Mouse (Mus musculus): Measurements from ENCODE around the gene Shpk. TPM values are rescaled to one million over a fixed set of nuclear protein-coding genes. Genes with fewer than 3 reads are reported as not detected.

The Shpk gene
- polyA plus RNA-seq, 1 experiment from 2014 or later: 1.8 TPM

DNA sequence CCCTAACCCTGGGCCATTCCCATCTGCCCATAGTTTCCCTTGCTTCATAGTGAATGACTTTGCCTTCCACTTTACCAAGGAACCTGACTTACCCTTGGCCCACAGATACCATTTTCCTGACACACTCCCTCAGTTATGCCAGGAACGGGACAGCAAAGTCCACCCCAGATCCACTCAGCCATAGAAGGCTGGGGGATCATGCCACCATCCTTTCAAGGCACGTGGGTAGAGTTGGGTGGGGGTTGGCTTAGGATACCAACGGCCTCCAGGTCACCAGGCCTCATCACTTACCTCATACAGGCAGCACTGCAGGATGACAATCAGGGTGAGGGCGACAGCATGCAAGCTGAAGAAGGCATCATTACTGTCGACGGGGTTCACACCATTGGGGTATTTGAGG, 12.0 kb upstream of the Shpk start:
- WGBS: 89% methylated on average over 6 of the region's 6 CpGs
- Histone ChIP-seq H3K9ac (replicated peaks; ENCODE audit: low read depth, low read length) (no peak overlapping the region), H3K4me1 (ENCODE audit: control insufficient read depth, insufficient read depth, low read length) (no peaks in the 10 kb centered on the region), H3K36me3 (ENCODE audit: control insufficient read depth, insufficient read depth, low read length) (peaks cover 26% of the 10 kb centered on the region), H3K27me3 (ENCODE audit: control insufficient read depth, insufficient read depth, low read length) (no peaks in the 10 kb centered on the region), H3K4me2 (replicated peaks; ENCODE audit: low read depth, low read length) (no peak overlapping the region), H3K9me3 (ENCODE audit: control insufficient read depth, low read depth, low read length) (no peaks in the 10 kb centered on the region), H3K4me3 (ENCODE audit: low read depth, low read length) (no peak overlapping the region), H3K27ac (ENCODE audit: low read length) (no peak overlapping the region)
- ATAC-seq (ENCODE audit: insufficient number of reproducible peaks, insufficient read depth, low FRiP score, low read depth): no peak

- Histone ChIP-seq H3K27me3 (ENCODE audit: control insufficient read depth, insufficient read depth, low read length) (no peaks in the 10 kb centered on the region), H3K36me3 (ENCODE audit: control insufficient read depth, insufficient read depth, low read length) (peaks cover 10% of the 10 kb centered on the region), H3K9me3 (ENCODE audit: control insufficient read depth, low read depth, low read length) (no peaks in the 10 kb centered on the region), H3K4me1 (ENCODE audit: control insufficient read depth, insufficient read depth, low read length) (no peaks in the 10 kb centered on the region), H3K9ac (replicated peaks; ENCODE audit: low read depth, low read length) (no peak overlapping the region), H3K4me2 (replicated peaks; ENCODE audit: low read depth, low read length) (no peak overlapping the region), H3K4me3 (ENCODE audit: low read depth, low read length) (no peak overlapping the region), H3K27ac (ENCODE audit: low read length) (no peak overlapping the region)
- no peak for ATAC-seq (ENCODE audit: insufficient number of reproducible peaks, insufficient read depth, low FRiP score, low read depth)
- WGBS: 71% methylated on average over 6 of the region's 6 CpGs
These were observed 6.2 kb upstream of the Shpk start for GRCm38 (mm10) chr11:73193047-73193446.

- no peak for ATAC-seq (ENCODE audit: insufficient number of reproducible peaks, insufficient read depth, low FRiP score, low read depth)
- Histone ChIP-seq H3K4me3 (ENCODE audit: low read depth, low read length) (no peak overlapping the region), H3K27me3 (ENCODE audit: control insufficient read depth, insufficient read depth, low read length) (no peaks in the 10 kb centered on the region), H3K4me2 (replicated peaks; ENCODE audit: low read depth, low read length) (no peak overlapping the region), H3K4me1 (ENCODE audit: control insufficient read depth, insufficient read depth, low read length) (peaks cover 5% of the 10 kb centered on the region; the same call in 1 of the 2 replicates), H3K27ac (ENCODE audit: low read length) (no peak overlapping the region), H3K9ac (replicated peaks; ENCODE audit: low read depth, low read length) (no peak overlapping the region), H3K9me3 (ENCODE audit: control insufficient read depth, low read depth, low read length) (no peaks in the 10 kb centered on the region), H3K36me3 (ENCODE audit: control insufficient read depth, insufficient read depth, low read length) (peaks cover 10% of the 10 kb centered on the region; the same call in 1 of the 2 replicates)
- WGBS: 74% methylated on average over 2 of the region's 2 CpGs
These were observed 4.8 kb upstream of the Shpk start for GRCm38 (mm10) chr11:73194444-73194843.

GRCm38 (mm10) chr11:73198190-73198589, 1.1 kb upstream of the Shpk start:
- Histone ChIP-seq H3K36me3 (ENCODE audit: control insufficient read depth, insufficient read depth, low read length) (no peaks in the 10 kb centered on the region; the same call in 1 of the 2 replicates), H3K4me3 (ENCODE audit: low read depth, low read length) (peak overlapping the region; percentile 73), H3K27ac (ENCODE audit: low read length) (no peak overlapping the region), H3K9ac (replicated peaks; ENCODE audit: low read depth, low read length) (peak overlapping the region; percentile 68), H3K27me3 (ENCODE audit: control insufficient read depth, insufficient read depth, low read length) (no peaks in the 10 kb centered on the region), H3K4me2 (replicated peaks; ENCODE audit: low read depth, low read length) (peak overlapping the region; percentile 95), H3K4me1 (ENCODE audit: control insufficient read depth, insufficient read depth, low read length) (peaks cover 5% of the 10 kb centered on the region), H3K9me3 (ENCODE audit: control insufficient read depth, low read depth, low read length) (no peaks in the 10 kb centered on the region)
- 10% methylated on average over 1 of the region's 1 CpGs for WGBS
- no peak for ATAC-seq (ENCODE audit: insufficient number of reproducible peaks, insufficient read depth, low FRiP score, low read depth)

GRCm38 (mm10) chr11:73198603-73199229, 544 bp upstream of the Shpk start, which contains the start of gene Ctns:
Ctns (minus strand) TSS chr11:73199042.
- WGBS: 2% methylated on average over 22 of the region's 22 CpGs
- H3K4me3 ChIP-seq (ENCODE audit: low read depth, low read length): peak within 1 kb of the TSS; percentile 73
- H3K27me3 ChIP-seq (ENCODE audit: control insufficient read depth, insufficient read depth, low read length): no peaks in the 10 kb centered on the region
- no peaks in the 10 kb centered on the region for H3K9me3 ChIP-seq (ENCODE audit: control insufficient read depth, low read depth, low read length)
- peak within 1 kb of the TSS; percentile 68 for H3K9ac ChIP-seq (replicated peaks; ENCODE audit: low read depth, low read length)
- no peaks in the 10 kb centered on the region; the same call in 1 of the 2 replicates for H3K36me3 ChIP-seq (ENCODE audit: control insufficient read depth, insufficient read depth, low read length)
- H3K4me1 ChIP-seq (ENCODE audit: control insufficient read depth, insufficient read depth, low read length): peaks cover 5% of the 10 kb centered on the region
- no peak within 1 kb of the TSS for H3K27ac ChIP-seq (ENCODE audit: low read length)
- H3K4me2 ChIP-seq (replicated peaks; ENCODE audit: low read depth, low read length): peak within 1 kb of the TSS; percentile 95
- ATAC-seq (ENCODE audit: insufficient number of reproducible peaks, insufficient read depth, low FRiP score, low read depth): peak; percentile 96

DNA sequence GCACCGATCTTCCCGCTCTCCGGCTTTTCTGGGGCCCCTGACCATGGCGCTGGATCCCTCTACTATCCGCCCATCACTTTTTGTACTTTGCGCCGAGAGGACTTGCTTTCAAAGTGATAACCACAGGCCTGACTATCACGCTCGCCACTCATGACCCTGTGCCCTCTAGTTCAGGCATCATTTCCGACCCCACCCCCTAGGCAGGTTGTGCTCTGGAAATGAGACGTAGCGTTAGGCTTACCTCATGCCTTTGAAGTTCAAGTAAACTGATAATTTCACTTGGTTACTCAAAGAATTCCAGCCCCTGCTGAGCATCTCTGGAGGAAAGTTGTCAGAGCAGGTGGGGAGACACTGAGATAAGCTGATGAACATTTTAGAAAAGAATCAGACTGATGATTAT, 619 bp downstream of the Shpk start:
- Histone ChIP-seq H3K4me2 (replicated peaks; ENCODE audit: low read depth, low read length) (peak overlapping the region; percentile 95), H3K9ac (replicated peaks; ENCODE audit: low read depth, low read length) (peak overlapping the region; percentile 57), H3K36me3 (ENCODE audit: control insufficient read depth, insufficient read depth, low read length) (no peaks in the 10 kb centered on the region; the same call in 1 of the 2 replicates), H3K27me3 (ENCODE audit: control insufficient read depth, insufficient read depth, low read length) (no peaks in the 10 kb centered on the region), H3K4me1 (ENCODE audit: control insufficient read depth, insufficient read depth, low read length) (peaks cover 5% of the 10 kb centered on the region), H3K4me3 (ENCODE audit: low read depth, low read length) (peak overlapping the region; percentile 73), H3K9me3 (ENCODE audit: control insufficient read depth, low read depth, low read length) (no peaks in the 10 kb centered on the region), H3K27ac (ENCODE audit: low read length) (no peak overlapping the region)
- WGBS: 1% methylated on average over 12 of the region's 12 CpGs
- ATAC-seq (ENCODE audit: insufficient number of reproducible peaks, insufficient read depth, low FRiP score, low read depth): no peak

GRCm38 (mm10) chr11:73201021-73201420, 1.8 kb downstream of the Shpk start:
- H3K27me3 ChIP-seq (ENCODE audit: control insufficient read depth, insufficient read depth, low read length): no peaks in the 10 kb centered on the region
- no peaks in the 10 kb centered on the region for H3K36me3 ChIP-seq (ENCODE audit: control insufficient read depth, insufficient read depth, low read length)
- 66% methylated on average over 2 of the region's 2 CpGs for WGBS
- H3K4me1 ChIP-seq (ENCODE audit: control insufficient read depth, insufficient read depth, low read length): peaks cover 5% of the 10 kb centered on the region
- no peak overlapping the region for H3K4me3 ChIP-seq (ENCODE audit: low read depth, low read length)
- H3K4me2 ChIP-seq (replicated peaks; ENCODE audit: low read depth, low read length): no peak overlapping the region
- no peaks in the 10 kb centered on the region for H3K9me3 ChIP-seq (ENCODE audit: control insufficient read depth, low read depth, low read length)
- ATAC-seq (ENCODE audit: insufficient number of reproducible peaks, insufficient read depth, low FRiP score, low read depth): no peak
- no peak overlapping the region for H3K9ac ChIP-seq (replicated peaks; ENCODE audit: low read depth, low read length)
- H3K27ac ChIP-seq (ENCODE audit: low read length): no peak overlapping the region

DNA sequence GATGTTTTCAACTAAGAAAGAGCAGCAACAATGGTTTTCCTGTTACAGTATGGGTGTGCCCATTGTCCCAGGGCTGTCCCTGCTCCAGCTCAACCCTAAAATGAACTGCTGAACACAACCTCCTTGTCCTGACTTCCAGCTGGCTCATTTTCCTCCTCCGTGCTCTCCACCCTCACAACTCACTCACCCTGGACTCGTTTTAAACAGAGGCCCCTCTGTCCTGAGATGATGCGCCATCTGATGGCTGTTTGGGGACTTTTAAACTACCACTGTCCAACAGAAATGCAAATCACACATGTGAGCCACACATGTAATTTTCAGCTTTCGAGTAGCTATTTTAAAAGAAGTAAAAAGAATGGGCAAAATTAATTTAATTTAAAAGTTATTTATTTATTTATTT, 2.3 kb downstream of the Shpk start:
- Histone ChIP-seq H3K27ac (ENCODE audit: low read length) (no peak overlapping the region), H3K4me3 (ENCODE audit: low read depth, low read length) (no peak overlapping the region), H3K9ac (replicated peaks; ENCODE audit: low read depth, low read length) (no peak overlapping the region), H3K36me3 (ENCODE audit: control insufficient read depth, insufficient read depth, low read length) (no peaks in the 10 kb centered on the region), H3K9me3 (ENCODE audit: control insufficient read depth, low read depth, low read length) (no peaks in the 10 kb centered on the region), H3K4me2 (replicated peaks; ENCODE audit: low read depth, low read length) (no peak overlapping the region), H3K27me3 (ENCODE audit: control insufficient read depth, insufficient read depth, low read length) (no peaks in the 10 kb centered on the region), H3K4me1 (ENCODE audit: control insufficient read depth, insufficient read depth, low read length) (peaks cover 5% of the 10 kb centered on the region)
- WGBS: 34% methylated on average over 4 of the region's 4 CpGs
- ATAC-seq (ENCODE audit: insufficient number of reproducible peaks, insufficient read depth, low FRiP score, low read depth): no peak

DNA sequence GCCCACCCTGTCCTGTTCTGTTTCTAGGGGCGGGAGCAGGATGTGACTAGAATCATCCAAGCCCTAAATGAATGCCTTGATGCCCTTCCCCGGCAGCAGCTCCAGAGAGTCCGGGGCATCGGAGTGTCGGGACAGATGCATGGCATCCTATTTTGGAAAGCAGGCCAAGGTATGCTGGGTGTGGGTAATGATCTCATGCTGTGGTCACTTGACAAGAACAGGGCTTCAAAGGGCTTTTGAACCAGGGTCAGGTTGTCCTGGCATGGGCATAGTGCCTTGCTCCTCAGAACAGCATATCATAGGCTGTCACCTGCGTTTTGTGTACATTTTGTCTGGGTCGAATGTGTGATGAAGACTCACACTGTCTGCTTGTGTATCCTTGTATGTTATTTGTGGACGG, 4.6 kb downstream of the Shpk start:
- Histone ChIP-seq H3K27me3 (ENCODE audit: control insufficient read depth, insufficient read depth, low read length) (no peaks in the 10 kb centered on the region), H3K4me3 (ENCODE audit: low read depth, low read length) (no peak overlapping the region), H3K27ac (ENCODE audit: low read length) (no peak overlapping the region), H3K4me2 (replicated peaks; ENCODE audit: low read depth, low read length) (no peak overlapping the region), H3K36me3 (ENCODE audit: control insufficient read depth, insufficient read depth, low read length) (no peaks in the 10 kb centered on the region), H3K4me1 (ENCODE audit: control insufficient read depth, insufficient read depth, low read length) (no peaks in the 10 kb centered on the region; the same call in 1 of the 2 replicates), H3K9me3 (ENCODE audit: control insufficient read depth, low read depth, low read length) (no peaks in the 10 kb centered on the region), H3K9ac (replicated peaks; ENCODE audit: low read depth, low read length) (no peak overlapping the region)
- ATAC-seq (ENCODE audit: insufficient number of reproducible peaks, insufficient read depth, low FRiP score, low read depth): no peak
- WGBS: 83% methylated on average over 8 of the region's 8 CpGs

Data from stomach, embryonic 14.5 days (tissue).